ENCODE assay signal across 29 mouse cellular contexts in genomic region chr5:38698046-38698445, GRCm38 (mm10). TPM values are rescaled to one million over a fixed set of nuclear protein-coding genes. Genes with fewer than 3 reads are reported as not detected.
DNase-seq lines count a peak whose midpoint lies in the region; ATAC-seq and TF ChIP-seq lines count a peak whose summit lies in the region.
"Had no signal": no experiment of that assay in that cellular context is flagged by ENCODE, and none has a peak within 500 bp of the region (broad histone marks: within the 10 kb centered on the region; RNA-seq: fewer than 3 reads in every experiment).

No protein-coding gene starts in this region.

- H3K4me1 ChIP-seq in heart, embryonic 12.5 days (replicated peaks): no peaks in the 10 kb centered on the region
- H3K4me1 ChIP-seq in kidney, adult 2 months (ENCODE audit: control insufficient read depth, insufficient read depth, low read length): no peaks in the 10 kb centered on the region
- H3K4me1 ChIP-seq: forebrain, embryonic 10.5 days; forebrain, embryonic 13.5 days; heart, embryonic 15.5 days had no signal

- no peaks in the 10 kb centered on the region for H3K36me3 ChIP-seq in heart, embryonic 12.5 days
- no peaks in the 10 kb centered on the region for H3K36me3 ChIP-seq in kidney, adult 2 months (ENCODE audit: control insufficient read depth, insufficient read depth, low read length)
- H3K36me3 ChIP-seq: forebrain, embryonic 10.5 days; G1E; heart, embryonic 15.5 days had no signal

- H3K4me3 ChIP-seq in heart, embryonic 12.5 days: no peak overlapping the region
- H3K4me3 ChIP-seq in kidney, adult 2 months (ENCODE audit: insufficient read depth, low read depth, low read length): no peak overlapping the region
- H3K4me3 ChIP-seq: forebrain, embryonic 10.5 days; forebrain, embryonic 13.5 days; heart, embryonic 15.5 days had no signal

- ATAC-seq in heart, embryonic 12.5 days (ENCODE audit: insufficient number of reproducible peaks, low FRiP score): no peak
- ATAC-seq: activated CD4-positive, CD25-positive, alpha-beta regulatory T cell, adult 4 months; forebrain, embryonic 16.5 days; hindbrain, postnatal 0 days; inflammation-experienced regulatory T-cells, adult 6 months; intestine, embryonic 16.5 days had no signal

- no peaks in the 10 kb centered on the region for H3K9me3 ChIP-seq in heart, embryonic 12.5 days (replicated peaks)
- H3K9me3 ChIP-seq: forebrain, embryonic 10.5 days; forebrain, embryonic 13.5 days; G1E; heart, embryonic 15.5 days had no signal

- no peak for TF ChIP-seq POLR2A in kidney, adult 2 months (IDR thresholded peaks at IDR 0.05; ENCODE audit: low read depth, low read length)

- no peak for TF ChIP-seq CTCF in kidney, adult 2 months (conservative IDR thresholded peaks at IDR 0.05; ENCODE audit: insufficient read depth, insufficient read length, low read depth, low read length)

- WGBS in heart, embryonic 12.5 days: 60% methylated on average over 3 of the region's 3 CpGs
- WGBS in kidney, adult 2 months: 44% methylated on average over 3 of the region's 3 CpGs

- no peak overlapping the region for H3K9ac ChIP-seq in heart, embryonic 12.5 days
- H3K9ac ChIP-seq: forebrain, embryonic 13.5 days; heart, embryonic 15.5 days; hindbrain, embryonic 14.5 days had no signal

- H3K4me2 ChIP-seq in heart, embryonic 12.5 days: no peak overlapping the region
- H3K4me2 ChIP-seq: forebrain, embryonic 13.5 days; heart, embryonic 11.5 days; heart, embryonic 15.5 days; hindbrain, embryonic 14.5 days had no signal

- H3K27ac ChIP-seq in heart, embryonic 12.5 days (ENCODE audit: poor library complexity, severe bottlenecking): no peak overlapping the region
- no peak overlapping the region for H3K27ac ChIP-seq in kidney, adult 2 months (ENCODE audit: insufficient read depth, low read depth, low read length)
- H3K27ac ChIP-seq: forebrain, embryonic 13.5 days; heart, embryonic 15.5 days; hindbrain, embryonic 14.5 days; hindbrain, postnatal 0 days had no signal

- peak; percentile 54 for DNase-seq in heart, adult 11 months
- DNase-seq in Muller cell, postnatal 12 days (ENCODE audit: inconsistent ontology term): peak; percentile 46
- DNase-seq in ZHBTc4 (ENCODE audit: low read depth, low spot score): peak; percentile 93
- no peak for DNase-seq in kidney, postnatal 25 days
- no peak for DNase-seq in kidney, adult 2 months
- no peak for DNase-seq in urinary bladder, adult 18-20 months (ENCODE audit: low spot score in 2 of 2)
- DNase-seq: adrenal gland, adult 8-10 months; adrenal gland, postnatal 25 days; B cell, adult 2 months; cerebellum, adult 11-12 months; cerebellum, adult 8-10 months; cerebellum, postnatal 10 days; gastrocnemius, postnatal 10 days; gastrocnemius, postnatal 36 days; heart, postnatal 10 days; heart, postnatal 36 days had no signal

- no peaks in the 10 kb centered on the region for H3K27me3 ChIP-seq in heart, embryonic 12.5 days (replicated peaks)
- H3K27me3 ChIP-seq in kidney, adult 2 months (replicated peaks; ENCODE audit: control insufficient read depth, insufficient read depth, low read length): no peaks in the 10 kb centered on the region
- H3K27me3 ChIP-seq: CH12.LX; forebrain, embryonic 13.5 days; heart, embryonic 15.5 days had no signal

RNA-seq across cellular contexts. Expression of gene Zfp518b, which starts 13.4 kb away (rescaled TPM):
- 12.0 and 15.6 TPM in 2 replicates for polyA plus RNA-seq in heart, embryonic 12.5 days (2016; fragmentation: Nextera tagmentation; extraction: Ambion mirVana)
- polyA plus RNA-seq in kidney, adult 2 months (2012; rRNA removed): 1.0 and 1.2 TPM in 2 replicates
- polyA plus RNA-seq: G1E had no signal

Comparison
In these comparisons a context has a peak if more than half of its experiments do, and no peak if none do; other contexts are left out.
1. DNase-seq: peak in heart, adult 11 months (single experiment), Muller cell, postnatal 12 days (single experiment) and ZHBTc4 (single experiment); none in kidney, postnatal 25 days (0 of 2), kidney, adult 2 months (single experiment) and urinary bladder, adult 18-20 months (0 of 2).